Mouse (Mus musculus) small intestine, adult 2 months (tissue): ENCODE results near the gene Taok1. TPM values are rescaled to one million over a fixed set of nuclear protein-coding genes. Genes with fewer than 3 reads are reported as not detected.
A peak's percentile ranks its signal among the peaks of the same experiment; 100 is the strongest.

Experiments
- H3K27ac ChIP-seq: fragments of 200-500 bp; 2 replicates; pipeline ENCODE4 v1.5.1; 2012; ENCODE audit warnings: low read depth, low read length, control low read depth, inconsistent platforms; ENCODE audit not compliant: insufficient read depth
- H3K27me3 ChIP-seq: fragments of 200-500 bp; 2 replicates; pipeline ENCODE4 v1.6.1; 2012; ENCODE audit warnings: mild to moderate bottlenecking, moderate library complexity, low read length, inconsistent platforms; ENCODE audit not compliant: control insufficient read depth, insufficient read depth
- H3K36me3 ChIP-seq: fragments of 200-500 bp; 2 replicates; pipeline ENCODE4 v1.6.1; 2012; ENCODE audit warnings: mild to moderate bottlenecking, low read length, control low read depth, inconsistent platforms; ENCODE audit not compliant: control insufficient read depth, insufficient read depth
- H3K4me1 ChIP-seq: fragments of 200-500 bp; 2 replicates; pipeline ENCODE4 v1.6.1; 2012; ENCODE audit warnings: low read length, inconsistent platforms, mixed read lengths; ENCODE audit not compliant: control insufficient read depth, insufficient read depth, insufficient read length
- H3K4me3 ChIP-seq: fragments of 200-500 bp; 2 replicates; pipeline ENCODE4 v1.5.1; 2012; ENCODE audit warnings: low read depth, mild to moderate bottlenecking, control low read depth, inconsistent platforms, low read length, moderate library complexity
- CTCF ChIP-seq: fragments of 200-500 bp; IDR thresholded peaks from 2 replicates; pipeline ENCODE4 v1.5.1; 2012; ENCODE audit warnings: low read depth, mild to moderate bottlenecking, control low read depth, inconsistent platforms, low read length, moderate library complexity, mixed read lengths; ENCODE audit not compliant: insufficient replicate concordance, insufficient read length; ENCODE audit errors: extremely low read depth
- POLR2A ChIP-seq: fragments of 200-500 bp; IDR thresholded peaks from 2 replicates; pipeline ENCODE4 v1.6.1; 2012; ENCODE audit warnings: low read depth, mild to moderate bottlenecking, control low read depth, inconsistent platforms, low read length, moderate library complexity
- WGBS: fragments of 180-500 bp; shearing (Covaris S2); methylation state at CpG from one replicate; pipeline ENCODE4 v1.1.7; 2018; 5-methylcytosine and 5-hydroxymethylcytosine counted together
- polyA plus RNA-seq: library from polyadenylated mRNA; depleted of rRNA; stranded (reverse); fragments of >200 nt; gene quantifications from 2 replicates; pipeline ENCODE4 v1.2.3, GENCODE M21; 2012

Gene Taok1
- polyA plus RNA-seq, 1 experiment, result 1.7 TPM

- Histone ChIP-seq H3K27ac (no peak overlapping the region), H3K4me1 (peaks cover 44% of the 10 kb centered on the region), H3K36me3 (peaks cover 42% of the 10 kb centered on the region), H3K27me3 (no peaks in the 10 kb centered on the region), H3K4me3 (no peak overlapping the region)
- 69% methylated on average over 17 of the region's 17 CpGs for WGBS
- TF ChIP-seq CTCF, result no peak
- TF ChIP-seq POLR2A, result no peak
Observed at GRCm38 (mm10) chr11:77500361-77501325, 107.0 kb downstream of the Taok1 start.

GRCm38 (mm10) chr11:77499354-77499753, 108.3 kb downstream of the Taok1 start:
- H3K4me1 ChIP-seq, result peaks cover 40% of the 10 kb centered on the region
- TF ChIP-seq POLR2A (no peak), CTCF (no peak)
- WGBS, result 89% methylated on average over 7 of the region's 7 CpGs
- peaks cover 32% of the 10 kb centered on the region for H3K36me3 ChIP-seq
- H3K4me3 ChIP-seq, result no peak overlapping the region
- no peak overlapping the region for H3K27ac ChIP-seq
- no peaks in the 10 kb centered on the region for H3K27me3 ChIP-seq

GRCm38 (mm10) chr11:77498261-77499139, 109.1 kb downstream of the Taok1 start:
- no peak overlapping the region for H3K4me3 ChIP-seq
- WGBS, result 80% methylated on average over 12 of the region's 12 CpGs
- H3K4me1 ChIP-seq, result peaks cover 38% of the 10 kb centered on the region
- H3K27ac ChIP-seq, result peak overlapping the region; percentile 70
- TF ChIP-seq CTCF (no peak), POLR2A (no peak)
- H3K27me3 ChIP-seq, result no peaks in the 10 kb centered on the region
- peaks cover 26% of the 10 kb centered on the region for H3K36me3 ChIP-seq

GRCm38 (mm10) chr11:77497851-77498250, 109.8 kb downstream of the Taok1 start:
- peaks cover 38% of the 10 kb centered on the region for H3K4me1 ChIP-seq
- TF ChIP-seq CTCF, result no peak
- H3K27ac ChIP-seq, result peak overlapping the region; percentile 70
- no peak overlapping the region for H3K4me3 ChIP-seq
- WGBS, result 87% methylated on average over 4 of the region's 4 CpGs
- peaks cover 22% of the 10 kb centered on the region for H3K36me3 ChIP-seq
- H3K27me3 ChIP-seq, result no peaks in the 10 kb centered on the region

GRCm38 (mm10) chr11:77497341-77497756, 110.3 kb downstream of the Taok1 start:
- TF ChIP-seq CTCF (peak; percentile 37; the same call in 1 of the 2 replicates), POLR2A (no peak)
- no peak overlapping the region for H3K4me3 ChIP-seq
- peak overlapping the region; percentile 70 for H3K27ac ChIP-seq
- no peaks in the 10 kb centered on the region for H3K27me3 ChIP-seq
- H3K36me3 ChIP-seq, result peaks cover 18% of the 10 kb centered on the region
- 78% methylated on average over 6 of the region's 6 CpGs for WGBS
- H3K4me1 ChIP-seq, result peaks cover 38% of the 10 kb centered on the region

GRCm38 (mm10) chr11:77495507-77495906, 112.1 kb downstream of the Taok1 start:
- Histone ChIP-seq H3K36me3 (peaks cover 14% of the 10 kb centered on the region), H3K4me1 (peaks cover 45% of the 10 kb centered on the region), H3K27ac (peak overlapping the region; percentile 53; the same call in 1 of the 2 replicates), H3K27me3 (no peaks in the 10 kb centered on the region), H3K4me3 (no peak overlapping the region)
- TF ChIP-seq POLR2A, result no peak
- no peak for TF ChIP-seq CTCF
